Mouse (Mus musculus): ENCODE results near the gene Gli2. TPM values are rescaled to one million over a fixed set of nuclear protein-coding genes. Genes with fewer than 3 reads are reported as not detected.

Gli2 gene
- polyA plus RNA-seq, 1 experiment from 2014 or later, result 9.0 TPM

DNA sequence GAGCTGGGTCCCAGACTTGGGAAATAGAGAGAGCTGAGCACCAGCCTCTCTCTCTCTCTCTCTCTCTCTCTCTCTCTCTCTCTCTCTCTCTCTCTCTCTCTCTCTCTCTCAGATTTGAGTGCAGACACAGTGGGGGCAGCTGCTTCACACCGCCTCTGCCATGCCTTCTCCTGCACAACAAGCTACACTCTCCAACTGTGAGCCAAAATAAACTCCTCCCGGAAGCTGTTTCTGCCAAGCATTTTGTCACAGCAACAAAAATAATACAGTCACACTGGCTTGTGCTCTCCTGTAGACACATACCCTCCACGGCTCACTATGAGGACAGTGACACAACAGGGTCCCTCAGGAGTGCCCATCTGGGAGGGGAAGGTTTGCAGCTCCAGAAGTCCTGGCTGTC, 36.6 kb downstream of the Gli2 start:
- Histone ChIP-seq H3K36me3 (peaks cover 15% of the 10 kb centered on the region), H3K27me3 (ENCODE audit: insufficient read depth, poor library complexity, severe bottlenecking) (no peaks in the 10 kb centered on the region), H3K4me3 (no peak overlapping the region), H3K4me1 (replicated peaks) (0 out of 2 replicates have a peak, but pooled peaks cover 3% of the 10 kb centered on the region), H3K27ac (no peak overlapping the region), H3K9me3 (no peaks in the 10 kb centered on the region)
- WGBS, result 78% methylated on average over 3 of the region's 3 CpGs
- DNase-seq (ENCODE audit: low spot score), result no peak

DNA sequence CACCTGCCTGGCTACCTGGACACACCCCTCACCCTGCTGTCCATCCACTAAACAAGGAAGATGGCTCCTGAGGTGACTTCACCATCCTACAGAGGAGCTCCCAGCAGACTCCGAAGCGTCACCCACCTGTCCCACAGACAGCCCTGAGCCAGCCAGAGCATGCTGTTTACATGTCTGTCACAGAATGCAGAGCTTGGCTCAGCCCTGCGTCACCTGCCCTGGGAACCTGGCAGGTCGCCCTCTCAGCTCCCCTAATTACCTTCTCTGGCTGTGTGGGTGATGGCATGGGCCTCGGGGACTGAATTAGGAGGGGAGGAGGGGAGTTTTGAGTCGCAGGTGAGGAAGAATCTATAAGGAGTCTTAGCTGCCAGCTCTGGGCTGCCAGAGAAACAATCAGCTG, 38.3 kb downstream of the Gli2 start:
- DNase-seq (ENCODE audit: low spot score), result no peak
- no peaks in the 10 kb centered on the region for H3K9me3 ChIP-seq
- H3K4me1 ChIP-seq (replicated peaks), result no peaks in the 10 kb centered on the region
- no peak overlapping the region for H3K27ac ChIP-seq
- peaks cover 15% of the 10 kb centered on the region for H3K36me3 ChIP-seq
- WGBS, result 81% methylated on average over 6 of the region's 6 CpGs
- no peak overlapping the region for H3K4me3 ChIP-seq
- H3K27me3 ChIP-seq (ENCODE audit: insufficient read depth, poor library complexity, severe bottlenecking), result no peaks in the 10 kb centered on the region

DNA sequence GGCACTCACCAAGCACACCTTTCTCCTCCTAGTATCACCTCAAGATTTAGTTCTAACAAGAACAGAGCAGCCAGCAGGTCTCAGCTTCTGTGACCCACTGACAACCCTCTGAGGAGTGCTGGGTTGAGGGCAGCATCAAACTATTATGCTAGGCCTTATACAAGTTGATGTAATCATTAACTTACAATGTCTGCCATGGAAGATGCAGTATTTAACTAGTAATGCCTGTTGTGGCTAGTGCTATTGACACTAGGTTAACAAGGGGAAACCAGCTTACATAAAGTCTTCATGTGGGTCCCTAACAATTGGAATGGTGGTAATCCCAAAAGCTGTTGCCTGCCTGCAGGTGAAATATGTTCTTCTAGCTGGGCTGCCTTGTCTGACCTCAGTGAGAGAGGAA, 44.5 kb downstream of the Gli2 start:
- Histone ChIP-seq H3K4me1 (replicated peaks) (peaks cover 26% of the 10 kb centered on the region), H3K4me3 (no peak overlapping the region), H3K36me3 (peaks cover 19% of the 10 kb centered on the region), H3K9me3 (no peaks in the 10 kb centered on the region), H3K27ac (no peak overlapping the region), H3K27me3 (ENCODE audit: insufficient read depth, poor library complexity, severe bottlenecking) (no peaks in the 10 kb centered on the region)
- DNase-seq (ENCODE audit: low spot score), result no peak

DNA sequence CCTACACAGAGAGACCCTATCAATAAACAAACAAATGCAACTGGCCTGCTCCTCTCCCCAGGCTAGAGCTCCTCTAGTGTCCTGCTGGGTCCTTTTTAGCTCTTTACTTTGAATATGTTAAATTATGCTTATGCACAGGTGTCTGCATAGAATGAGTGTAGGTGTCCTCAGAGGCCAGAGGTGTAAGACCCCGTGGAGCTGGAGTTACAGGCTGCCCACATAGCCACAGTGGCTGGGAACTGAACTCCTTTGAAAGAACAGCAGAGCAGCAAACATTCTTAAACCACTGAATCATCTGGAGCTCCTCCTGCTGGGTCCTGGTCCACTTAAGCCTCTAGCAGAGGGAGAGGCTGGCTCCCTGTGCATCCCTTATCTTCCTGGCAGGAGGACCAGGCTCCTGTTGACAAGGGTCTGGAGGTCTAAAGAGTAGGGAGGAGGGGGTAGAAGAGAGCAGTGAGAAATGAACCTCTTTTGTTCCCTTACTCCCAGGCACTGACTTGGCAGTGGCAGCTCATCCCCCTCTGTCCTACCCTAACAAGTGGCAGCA, 49.5 kb downstream of the Gli2 start:
- Histone ChIP-seq H3K27ac (no peak overlapping the region; the same call in 1 of the 2 replicates), H3K27me3 (ENCODE audit: insufficient read depth, poor library complexity, severe bottlenecking) (no peaks in the 10 kb centered on the region), H3K36me3 (peaks cover 35% of the 10 kb centered on the region), H3K4me3 (no peak overlapping the region), H3K4me1 (replicated peaks) (peaks cover 41% of the 10 kb centered on the region), H3K9me3 (no peaks in the 10 kb centered on the region)
- 61% methylated on average over 1 of the region's 1 CpGs for WGBS
- DNase-seq (ENCODE audit: low spot score), result no peak

DNA sequence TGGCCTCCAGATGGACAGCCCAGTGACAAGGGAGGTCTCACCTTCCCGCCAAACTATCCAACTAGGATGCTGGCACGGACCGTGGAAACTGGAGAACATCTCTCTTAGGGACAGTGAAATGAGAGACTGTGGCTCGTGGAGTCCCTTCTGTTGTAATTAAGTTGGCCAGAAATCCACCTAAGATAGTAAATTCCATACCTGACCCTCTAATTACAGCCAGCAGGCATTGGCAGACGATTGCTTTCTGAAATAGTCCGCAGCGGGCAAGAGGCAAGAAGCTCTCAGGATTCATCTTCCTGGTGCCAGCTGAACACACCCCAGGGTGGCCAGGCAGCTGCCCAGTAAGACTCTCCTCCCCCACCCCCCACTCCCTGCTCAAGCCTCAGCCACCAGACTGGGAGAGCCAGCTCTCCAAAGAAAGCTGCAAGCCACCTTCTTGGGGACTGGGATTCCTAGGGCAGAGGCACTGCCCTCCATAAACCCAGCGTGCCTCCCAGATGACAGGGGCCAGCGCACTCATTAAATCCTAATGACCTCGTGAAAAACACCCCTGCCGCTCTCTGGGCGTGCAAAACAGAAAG, 51.9 kb downstream of the Gli2 start:
- no peak overlapping the region for H3K4me3 ChIP-seq
- WGBS, result 55% methylated on average over 12 of the region's 12 CpGs
- H3K27me3 ChIP-seq (ENCODE audit: insufficient read depth, poor library complexity, severe bottlenecking), result no peaks in the 10 kb centered on the region
- peaks cover 26% of the 10 kb centered on the region for H3K4me1 ChIP-seq (replicated peaks)
- H3K27ac ChIP-seq, result peak overlapping the region; percentile 67; the same call in 1 of the 2 replicates
- no peak for DNase-seq (ENCODE audit: low spot score)
- H3K9me3 ChIP-seq, result no peaks in the 10 kb centered on the region
- peaks cover 46% of the 10 kb centered on the region for H3K36me3 ChIP-seq

DNA sequence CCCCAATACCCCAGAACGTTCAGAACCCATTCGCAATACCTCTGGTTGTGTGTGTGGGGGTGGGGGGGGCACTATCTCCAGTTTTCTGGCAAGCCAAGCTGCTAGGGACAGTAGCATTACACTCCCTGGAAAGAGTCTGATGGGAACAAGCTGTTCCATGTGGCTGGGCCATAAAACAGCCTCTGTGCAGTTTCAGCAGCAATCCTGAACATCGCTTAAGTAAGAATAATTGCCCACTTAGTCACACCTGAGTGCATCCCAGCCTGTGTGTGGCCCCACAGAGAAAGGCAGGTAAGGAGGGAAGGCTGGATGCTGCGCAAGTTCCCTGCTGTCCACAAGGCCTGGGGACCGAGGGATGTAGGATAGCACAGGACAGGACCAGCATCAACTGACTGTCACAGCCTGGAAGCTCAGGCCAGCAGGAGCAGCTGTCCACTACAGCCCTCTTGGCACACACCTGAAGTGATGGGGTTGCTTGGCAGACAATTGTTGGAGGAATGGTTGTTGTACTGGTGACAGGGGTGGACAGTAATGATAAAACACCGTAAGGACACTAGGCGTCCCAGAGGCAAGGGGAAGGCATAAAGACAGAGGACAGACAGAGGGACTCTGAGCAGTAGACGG, 58.8 kb downstream of the Gli2 start:
- H3K27ac ChIP-seq, result no peak overlapping the region
- H3K36me3 ChIP-seq, result peaks cover 59% of the 10 kb centered on the region
- no peaks in the 10 kb centered on the region for H3K4me1 ChIP-seq (replicated peaks)
- DNase-seq (ENCODE audit: low spot score), result no peak
- H3K4me3 ChIP-seq, result no peak overlapping the region
- no peaks in the 10 kb centered on the region for H3K9me3 ChIP-seq
- H3K27me3 ChIP-seq (ENCODE audit: insufficient read depth, poor library complexity, severe bottlenecking), result no peaks in the 10 kb centered on the region
- WGBS, result 95% methylated on average over 8 of the region's 8 CpGs

DNA sequence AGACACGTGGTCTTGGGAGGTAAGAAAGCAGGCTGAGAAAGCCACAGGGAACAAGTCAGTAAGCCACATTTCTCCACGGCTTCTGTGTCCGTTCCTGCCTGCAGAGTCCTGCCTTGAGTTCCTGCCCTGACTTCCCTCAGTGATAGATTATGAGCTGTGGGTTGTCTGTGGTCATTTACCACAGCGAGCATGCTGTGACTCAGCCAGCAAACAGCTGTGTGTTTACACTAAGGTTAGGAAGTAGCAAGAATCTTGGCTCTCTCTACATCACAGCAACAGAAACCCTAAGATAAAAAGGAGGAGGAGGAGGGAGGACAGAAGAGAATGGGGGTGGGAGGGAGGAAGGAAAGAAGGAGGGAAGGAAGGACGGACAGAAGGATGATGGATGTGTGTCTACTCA, 59.6 kb downstream of the Gli2 start:
- Histone ChIP-seq H3K36me3 (peaks cover 61% of the 10 kb centered on the region), H3K27ac (no peak overlapping the region), H3K4me1 (replicated peaks) (no peaks in the 10 kb centered on the region), H3K27me3 (ENCODE audit: insufficient read depth, poor library complexity, severe bottlenecking) (no peaks in the 10 kb centered on the region), H3K4me3 (no peak overlapping the region), H3K9me3 (no peaks in the 10 kb centered on the region)
- DNase-seq (ENCODE audit: low spot score), result no peak
- WGBS, result 85% methylated on average over 5 of the region's 5 CpGs

DNA sequence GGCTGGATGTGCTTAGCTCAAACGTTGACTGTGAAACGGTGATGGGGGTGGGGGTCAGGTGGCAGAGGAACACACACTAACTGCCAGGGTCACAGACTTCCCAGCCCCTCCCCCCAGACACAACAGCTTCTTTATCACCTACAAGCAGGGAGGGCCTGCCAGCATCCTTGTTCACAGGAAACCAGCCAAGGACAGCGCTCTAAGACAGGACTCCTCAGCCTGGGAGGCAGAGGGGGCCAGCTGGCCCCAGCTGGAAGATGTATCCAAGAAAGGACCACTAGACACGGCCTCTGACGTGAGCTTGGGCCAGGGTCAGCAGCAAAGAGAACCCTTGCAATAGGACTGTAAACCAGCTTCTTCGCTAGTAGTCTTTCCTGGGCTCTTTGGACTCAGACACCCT, 65.1 kb downstream of the Gli2 start:
- no peak for DNase-seq (ENCODE audit: low spot score)
- H3K36me3 ChIP-seq, result peaks cover 40% of the 10 kb centered on the region
- 87% methylated on average over 6 of the region's 6 CpGs for WGBS
- H3K27ac ChIP-seq, result no peak overlapping the region
- H3K27me3 ChIP-seq (ENCODE audit: insufficient read depth, poor library complexity, severe bottlenecking), result no peaks in the 10 kb centered on the region
- H3K4me1 ChIP-seq (replicated peaks), result peaks cover 19% of the 10 kb centered on the region
- no peaks in the 10 kb centered on the region for H3K9me3 ChIP-seq
- H3K4me3 ChIP-seq, result no peak overlapping the region

DNA sequence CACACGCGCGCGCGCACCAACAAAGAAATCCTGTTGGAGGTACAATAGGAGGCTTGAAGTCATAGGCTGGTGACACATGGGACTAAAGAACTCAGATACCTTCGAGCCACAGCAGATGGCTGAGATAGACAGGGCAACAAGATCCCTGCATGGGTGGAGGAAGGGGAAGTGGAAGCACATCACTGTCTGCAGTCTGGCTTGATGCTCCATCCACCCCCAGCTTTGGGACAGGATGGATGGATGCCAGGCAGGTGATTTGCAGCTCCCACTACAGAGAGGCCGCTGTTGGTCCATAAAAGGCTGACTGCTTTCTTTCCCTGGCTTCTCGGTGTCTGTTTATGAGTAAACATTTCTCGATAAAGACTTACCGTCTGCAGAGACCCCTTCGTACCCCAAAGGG, 65.9 kb downstream of the Gli2 start:
- peaks cover 36% of the 10 kb centered on the region for H3K36me3 ChIP-seq
- no peak overlapping the region for H3K27ac ChIP-seq
- H3K27me3 ChIP-seq (ENCODE audit: insufficient read depth, poor library complexity, severe bottlenecking), result no peaks in the 10 kb centered on the region
- 95% methylated on average over 11 of the region's 11 CpGs for WGBS
- H3K9me3 ChIP-seq, result no peaks in the 10 kb centered on the region
- H3K4me3 ChIP-seq, result no peak overlapping the region
- no peak for DNase-seq (ENCODE audit: low spot score)
- peaks cover 27% of the 10 kb centered on the region for H3K4me1 ChIP-seq (replicated peaks)

DNA sequence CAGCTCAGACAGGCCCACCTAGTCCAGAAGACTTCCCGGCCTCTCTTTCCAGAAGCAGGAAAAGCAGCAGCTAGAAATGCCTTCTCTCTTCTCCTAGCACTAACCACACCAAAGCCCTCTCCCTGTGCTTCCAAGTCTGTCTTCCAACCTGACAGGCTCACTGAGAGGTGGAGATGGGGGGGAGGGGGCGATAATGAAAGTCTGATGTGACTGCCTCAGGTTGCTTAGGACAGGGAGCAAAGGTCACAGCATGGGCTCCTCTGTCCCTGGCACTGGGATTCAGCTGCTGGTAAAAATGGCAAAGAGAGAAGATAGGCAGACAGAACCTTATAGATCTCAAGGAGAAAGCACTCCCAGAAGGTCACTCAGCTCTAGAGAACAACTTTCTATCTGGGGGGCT, 70.0 kb downstream of the Gli2 start:
- DNase-seq (ENCODE audit: low spot score), result peak; percentile 36

DNA sequence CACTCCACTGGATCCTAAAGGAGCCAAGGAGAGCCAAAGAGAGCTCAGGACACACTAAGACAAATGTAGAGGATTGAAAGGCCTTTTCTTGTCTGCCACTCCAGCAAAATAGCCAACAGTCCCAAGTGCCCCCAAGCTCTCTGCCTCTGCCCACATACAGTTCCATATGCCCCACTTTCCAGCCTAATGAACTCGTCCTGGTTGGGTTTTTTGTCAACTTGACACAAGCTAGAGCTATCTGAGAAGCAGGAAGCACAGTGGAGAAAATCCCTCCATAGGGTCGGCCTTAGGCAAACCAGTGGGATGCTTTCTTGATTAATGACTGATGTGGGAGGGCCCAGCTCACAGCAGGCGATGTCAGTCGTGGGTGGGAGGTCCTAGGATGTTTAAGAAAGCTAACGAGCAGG, 70.6 kb downstream of the Gli2 start:
- peak overlapping the region; percentile 73 for H3K27ac ChIP-seq
- DNase-seq (ENCODE audit: low spot score), result peak; percentile 39

More for the DNA sequence above, 70.0 kb downstream of the Gli2 start:
- Histone ChIP-seq H3K4me1 (replicated peaks) (peaks cover 49% of the 10 kb centered on the region), H3K9me3 (no peaks in the 10 kb centered on the region), H3K4me3 (no peak overlapping the region), H3K36me3 (peaks cover 27% of the 10 kb centered on the region), H3K27ac (peak overlapping the region; percentile 73; the same call in 1 of the 2 replicates), H3K27me3 (ENCODE audit: insufficient read depth, poor library complexity, severe bottlenecking) (no peaks in the 10 kb centered on the region)
- WGBS, result 22% methylated on average over 2 of the region's 2 CpGs

DNA sequence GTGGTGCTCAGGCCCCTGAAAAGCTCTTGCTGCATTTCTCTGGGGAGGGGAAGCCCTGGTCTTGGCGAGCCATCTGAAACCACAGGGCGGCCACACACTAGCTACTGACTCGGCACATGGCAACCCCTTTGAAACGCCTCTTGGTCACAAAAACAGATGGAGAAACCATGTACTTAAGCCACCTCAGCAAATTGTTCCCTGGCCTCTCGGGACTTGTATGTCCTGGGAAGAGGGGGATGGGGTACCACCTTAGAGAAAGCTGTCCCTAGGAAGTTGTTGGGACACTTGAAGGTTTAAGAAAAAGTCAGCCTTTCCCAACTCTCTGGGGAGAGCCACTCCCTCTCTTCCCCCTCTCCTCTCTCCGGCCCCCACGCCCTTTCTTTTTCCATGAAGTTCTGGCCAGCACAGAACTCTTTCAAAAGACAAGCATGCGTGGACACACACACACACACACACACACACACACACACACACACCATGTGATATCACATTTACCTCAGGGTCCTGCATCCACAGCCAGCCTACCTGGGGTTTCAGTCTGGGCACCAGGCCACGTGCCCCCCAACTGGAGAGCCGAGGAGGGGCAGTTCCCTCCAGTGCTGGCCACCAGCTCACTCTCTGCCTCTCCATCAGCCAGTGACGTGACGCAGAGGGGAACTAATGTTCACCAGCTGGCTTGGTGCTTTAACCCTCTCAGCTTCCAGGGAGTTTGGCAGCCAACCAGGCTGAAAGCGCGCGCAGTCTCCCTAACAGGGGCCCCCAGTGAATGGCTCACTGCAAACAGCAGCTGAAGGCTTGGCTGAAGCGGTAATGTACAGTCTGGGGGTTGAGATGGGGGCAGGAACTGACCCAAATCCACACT, 71.2 kb downstream of the Gli2 start:
- WGBS, result 28% methylated on average over 16 of the region's 16 CpGs
- Histone ChIP-seq H3K27ac (peak overlapping the region; percentile 73), H3K36me3 (peaks cover 24% of the 10 kb centered on the region), H3K4me3 (peak overlapping the region; percentile 1; the same call in 1 of the 2 replicates), H3K27me3 (ENCODE audit: insufficient read depth, poor library complexity, severe bottlenecking) (no peaks in the 10 kb centered on the region), H3K9me3 (no peaks in the 10 kb centered on the region), H3K4me1 (replicated peaks) (peaks cover 49% of the 10 kb centered on the region)
- DNase-seq (ENCODE audit: low spot score), result peak; percentile 75

More for the DNA sequence above, 70.6 kb downstream of the Gli2 start:
- Histone ChIP-seq H3K9me3 (no peaks in the 10 kb centered on the region), H3K4me1 (replicated peaks) (peaks cover 49% of the 10 kb centered on the region), H3K4me3 (peak overlapping the region; percentile 1; the same call in 1 of the 2 replicates), H3K36me3 (peaks cover 25% of the 10 kb centered on the region), H3K27me3 (ENCODE audit: insufficient read depth, poor library complexity, severe bottlenecking) (no peaks in the 10 kb centered on the region)
- WGBS, result 1% methylated on average over 5 of the region's 5 CpGs

DNA sequence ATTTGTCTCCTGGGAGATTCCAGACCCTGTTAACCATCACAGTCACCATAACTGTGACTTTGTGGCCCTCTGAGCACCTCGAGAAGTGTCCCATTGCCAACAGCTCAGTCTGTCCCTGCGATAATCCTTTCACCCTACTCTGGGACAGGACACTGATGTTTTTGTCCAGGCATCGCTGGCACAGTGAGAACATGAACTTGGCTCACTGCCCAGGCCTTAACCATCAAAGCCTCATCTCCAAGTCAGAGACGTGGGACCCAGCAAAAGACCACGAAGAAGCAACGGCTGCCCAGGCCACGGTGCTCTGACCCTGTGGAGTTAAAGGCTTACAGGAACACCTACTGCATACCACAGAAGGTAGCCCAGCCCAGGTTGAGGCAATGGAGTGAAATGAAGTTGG, 72.8 kb downstream of the Gli2 start:
- Histone ChIP-seq H3K4me1 (replicated peaks) (peaks cover 49% of the 10 kb centered on the region), H3K27ac (0 out of 2 replicates have a peak overlapping the region, but pooled peaks have one; percentile 73), H3K36me3 (peaks cover 21% of the 10 kb centered on the region), H3K9me3 (no peaks in the 10 kb centered on the region), H3K4me3 (no peak overlapping the region), H3K27me3 (ENCODE audit: insufficient read depth, poor library complexity, severe bottlenecking) (no peaks in the 10 kb centered on the region)
- DNase-seq (ENCODE audit: low spot score), result no peak
- 89% methylated on average over 7 of the region's 7 CpGs for WGBS
